Mouse (Mus musculus) retina, embryonic 14.5 days (tissue): Measurements from ENCODE around the gene Ptprn2.
"Not testable (repeated sequence)": the region's sequence is repeated elsewhere in the genome, so short reads cannot be mapped to it uniquely, and the experiment has no call there.

Experiments
- DNase-seq: peaks from one replicate; pipeline ENCODE4 v3.0.0-alpha.2; 2015; ENCODE audit warnings: low spot score

Ptprn2 gene

DNA sequence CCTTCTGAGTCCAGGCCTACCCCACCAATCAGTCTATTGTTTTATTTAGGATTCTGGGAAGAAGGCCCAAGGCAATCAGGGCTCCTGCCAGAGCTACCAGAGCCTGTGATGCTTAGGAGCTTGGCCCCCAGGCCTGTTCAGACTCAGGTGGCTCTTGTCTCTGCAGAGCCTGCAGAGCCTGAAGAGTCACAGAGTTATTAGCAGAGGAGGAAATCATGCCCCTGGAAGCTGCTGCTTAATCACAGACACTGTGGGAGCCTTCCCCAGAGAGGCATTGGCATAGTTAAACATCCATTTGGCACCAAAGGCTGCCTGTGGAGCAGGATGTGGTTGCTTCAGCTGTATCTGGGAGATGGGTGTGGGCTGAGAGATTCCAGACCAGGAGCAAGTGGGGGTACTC, 30.3 kb downstream of the Ptprn2 start:
- DNase-seq: no peak

GRCm38 (mm10) chr12:116528861-116529260, 43.3 kb downstream of the Ptprn2 start:
- DNase-seq: no peak

- DNase-seq: no peak
Measured at GRCm38 (mm10) chr12:116533281-116533680, 47.8 kb downstream of the Ptprn2 start.

GRCm38 (mm10) chr12:116539305-116539704, 53.8 kb downstream of the Ptprn2 start:
- no peak for DNase-seq

DNA sequence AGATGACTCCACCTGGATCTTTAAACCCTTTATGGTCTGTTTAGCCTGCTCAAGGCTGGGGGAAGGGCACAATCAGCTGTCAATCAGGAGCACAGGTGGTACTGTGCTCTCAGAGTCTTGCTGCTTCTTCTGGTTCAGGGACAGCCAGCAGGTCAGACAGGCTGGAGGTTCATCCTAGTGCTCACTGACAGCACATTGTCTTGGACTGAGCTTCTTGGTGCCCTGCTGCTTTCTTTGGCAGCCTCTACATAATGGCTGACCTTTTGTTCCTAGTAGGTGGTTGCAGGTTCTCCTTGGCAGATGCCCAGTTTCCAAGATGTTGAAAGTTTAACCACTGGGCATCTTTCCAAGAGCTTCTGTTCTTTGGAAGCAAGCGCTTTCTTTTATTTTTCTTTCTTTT, 55.1 kb downstream of the Ptprn2 start:
- DNase-seq: no peak

DNA sequence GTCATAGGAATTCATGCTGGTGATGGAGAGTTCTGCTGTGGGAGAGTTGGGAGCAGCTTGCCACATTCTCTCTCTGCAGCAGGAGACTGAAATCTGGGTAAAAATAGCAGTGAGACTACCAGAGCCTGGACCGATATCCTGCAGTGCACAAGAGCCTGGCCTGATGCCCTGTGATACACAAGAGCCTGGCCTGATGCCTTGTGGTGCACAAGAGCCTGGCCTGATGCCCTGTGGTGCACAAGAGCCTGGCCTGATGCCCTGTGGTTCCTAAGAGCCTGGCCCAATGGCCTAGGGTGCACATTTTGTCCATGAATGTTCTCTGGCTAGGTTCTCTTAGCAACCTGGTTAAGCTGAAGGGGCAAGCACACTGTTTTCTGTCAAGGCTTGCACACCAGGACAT, 64.5 kb downstream of the Ptprn2 start:
- no peak for DNase-seq

DNA sequence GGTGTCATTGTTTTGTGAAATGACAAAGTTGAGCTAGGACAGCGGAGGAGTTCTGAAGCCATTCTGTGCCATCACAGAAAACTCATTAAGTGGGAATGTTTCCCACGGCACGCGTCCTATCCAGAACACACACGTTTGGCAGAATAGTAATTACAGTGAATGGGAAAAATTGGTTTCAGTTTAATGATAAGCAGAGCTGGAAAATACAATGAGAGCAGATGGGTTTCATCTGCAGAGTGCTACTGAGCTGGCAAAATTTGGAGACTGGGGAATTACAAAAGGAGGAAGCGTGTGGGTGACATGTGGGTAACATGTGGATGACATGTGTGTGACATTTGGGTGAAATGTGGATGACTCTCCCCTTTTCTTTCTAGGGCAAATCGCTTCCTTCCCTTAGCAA, 66.0 kb downstream of the Ptprn2 start:
- DNase-seq: no peak

DNA sequence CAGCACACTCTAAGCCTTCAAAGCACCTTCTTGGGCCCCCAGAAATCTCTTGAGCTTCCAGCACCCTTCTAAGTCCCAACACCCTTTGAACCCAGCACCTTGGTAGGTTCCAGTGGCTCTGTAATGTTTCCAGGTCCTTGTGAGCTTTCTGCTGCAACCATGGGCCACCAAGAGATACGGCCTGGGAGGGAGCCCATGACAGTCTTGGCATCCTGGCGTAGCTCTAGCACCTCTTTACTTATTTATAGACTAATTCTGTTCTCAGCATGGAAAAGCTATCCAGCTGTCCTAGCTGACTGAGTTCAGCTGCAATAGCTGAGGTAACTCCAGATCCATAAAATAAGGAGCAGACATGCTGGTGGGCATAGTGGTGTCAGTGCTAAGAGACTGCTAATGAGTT, 66.8 kb downstream of the Ptprn2 start:
- no peak for DNase-seq

GRCm38 (mm10) chr12:116553361-116553760, 67.8 kb downstream of the Ptprn2 start:
- no peak for DNase-seq

- no peak for DNase-seq
Measured at GRCm38 (mm10) chr12:116555964-116556363, 70.4 kb downstream of the Ptprn2 start.

DNA sequence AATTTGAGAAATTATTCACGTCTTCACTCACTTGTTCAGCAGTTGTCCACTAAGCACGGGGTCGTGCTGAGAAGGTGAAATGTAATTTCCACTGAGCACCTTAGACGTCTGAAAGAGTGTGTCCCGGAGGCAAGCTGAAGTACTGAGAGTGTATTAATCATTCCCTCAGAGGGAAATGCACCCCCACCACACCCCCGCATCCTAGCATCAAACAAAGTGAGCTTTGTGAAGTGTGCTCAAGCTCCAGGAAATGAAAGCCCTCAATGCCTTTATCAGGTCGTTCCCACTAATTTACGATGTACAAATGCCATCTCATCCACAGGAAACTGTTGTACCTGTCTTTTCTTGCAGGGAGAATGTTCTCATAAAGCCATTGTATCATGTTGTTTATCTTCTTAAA, 78.9 kb downstream of the Ptprn2 start:
- no peak for DNase-seq

DNA sequence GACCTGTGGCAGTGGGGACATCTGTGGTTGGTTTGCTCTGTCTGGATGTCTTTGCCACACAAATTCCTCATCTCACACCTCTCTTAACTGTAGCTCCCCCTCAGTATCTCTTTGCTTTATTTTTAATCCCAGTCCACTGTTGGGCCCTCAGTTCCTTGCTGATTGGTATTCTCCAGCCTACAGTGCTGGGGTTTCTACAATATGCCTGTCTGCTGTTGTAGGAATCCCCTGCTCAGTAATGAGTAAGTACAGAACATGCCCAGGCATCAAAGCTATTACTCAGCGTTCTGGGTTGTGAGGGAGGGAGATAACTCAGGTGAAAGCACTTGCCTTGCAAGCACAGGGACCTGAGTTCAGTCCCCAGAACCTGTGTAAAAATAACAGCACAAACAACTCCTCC, 81.2 kb downstream of the Ptprn2 start:
- DNase-seq: no peak

DNA sequence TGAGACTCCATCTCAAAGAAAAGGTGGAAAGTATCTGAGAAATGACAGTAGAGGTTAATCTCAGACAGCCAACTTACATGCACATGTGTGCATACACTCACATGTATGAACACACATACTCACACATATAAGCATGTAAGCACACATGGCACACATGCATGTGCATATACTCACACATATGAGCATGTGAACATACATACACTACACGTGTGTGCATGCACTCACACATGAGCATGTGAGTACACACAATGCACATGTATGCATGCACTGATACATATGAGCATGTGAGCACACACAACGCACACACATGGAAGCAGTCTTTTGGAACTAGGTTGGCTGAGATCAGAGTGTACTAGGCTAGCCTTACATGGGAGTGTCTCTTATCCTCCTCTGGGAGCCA, 81.7 kb downstream of the Ptprn2 start:
- no peak for DNase-seq

GRCm38 (mm10) chr12:116569568-116569967, 84.0 kb downstream of the Ptprn2 start:
- DNase-seq: no peak

GRCm38 (mm10) chr12:116574102-116574501, 88.6 kb downstream of the Ptprn2 start:
- no peak for DNase-seq

DNA sequence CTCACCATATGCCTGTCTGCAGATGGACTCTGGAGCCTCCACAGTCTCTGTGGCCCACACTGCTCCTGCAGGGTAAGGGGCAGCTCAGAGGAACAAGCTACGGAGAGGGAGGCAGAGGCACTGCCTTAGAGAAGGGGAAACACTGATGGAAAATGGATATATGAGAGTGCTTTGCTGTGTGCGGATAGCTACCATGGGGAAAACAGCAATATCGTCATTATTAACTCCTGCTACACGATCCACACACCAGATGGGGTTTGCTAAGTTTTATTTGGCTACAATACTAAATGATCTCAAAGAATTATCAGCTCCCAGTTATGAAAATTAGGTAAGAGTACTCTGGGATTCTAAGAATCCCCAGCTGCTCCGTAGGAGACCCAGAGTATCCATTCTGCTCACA, 89.2 kb downstream of the Ptprn2 start:
- DNase-seq: no peak

DNA sequence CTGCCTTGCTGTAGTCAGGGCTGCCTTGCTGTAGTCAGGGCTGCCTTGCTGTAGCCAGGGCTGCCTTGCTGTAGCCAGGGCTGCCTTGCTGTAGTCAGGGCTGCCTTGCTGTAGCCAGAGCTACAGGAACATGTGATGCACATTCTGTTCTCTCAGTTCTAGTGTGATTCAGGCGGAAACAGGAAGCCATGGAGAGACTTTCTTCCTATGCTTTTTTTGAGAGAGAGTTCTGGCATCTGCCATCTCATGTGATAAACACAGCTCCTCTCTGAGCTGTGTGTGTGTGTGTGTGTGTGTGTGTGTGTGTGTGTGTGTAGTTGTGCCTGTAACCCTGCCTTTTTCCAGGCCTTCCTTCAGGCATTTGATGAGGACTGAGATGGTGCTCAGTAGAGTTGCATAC, 92.4 kb downstream of the Ptprn2 start:
- not testable (repeated sequence) for DNase-seq

DNA sequence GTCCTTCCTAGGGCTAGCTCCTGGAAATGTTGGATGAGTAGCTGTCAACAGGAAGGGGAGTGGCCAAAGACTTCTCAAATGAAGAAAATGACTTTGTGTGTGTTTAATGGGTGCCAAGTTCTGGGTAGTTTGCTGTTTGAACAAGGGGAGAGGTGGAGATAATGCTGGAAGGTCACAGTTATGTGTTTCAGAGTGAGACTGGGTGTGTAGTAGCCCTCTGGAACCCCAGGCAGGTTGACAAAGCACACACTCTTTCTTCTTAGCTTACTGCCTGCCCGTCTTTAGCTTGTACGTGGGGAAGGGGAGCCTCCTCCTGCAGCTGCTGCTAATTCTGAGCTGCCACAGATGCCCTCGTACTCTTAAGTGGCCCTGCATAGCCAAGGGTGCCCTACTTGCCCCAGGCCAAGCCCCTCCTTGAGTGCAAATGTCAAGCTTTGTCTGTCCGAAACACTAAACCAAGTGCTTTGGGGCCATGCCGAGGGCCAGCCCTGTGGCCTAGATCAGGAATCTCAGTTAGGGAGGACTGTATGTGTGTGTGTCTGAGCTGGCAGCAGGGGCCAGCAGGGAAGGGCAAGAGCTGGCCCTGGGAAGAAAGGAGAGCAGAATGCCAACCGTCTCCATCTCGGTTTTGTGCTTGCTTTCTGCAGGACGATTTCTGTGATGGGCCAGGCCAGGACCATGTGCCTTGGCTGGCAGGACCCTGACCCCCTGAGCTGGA, 95.5 kb downstream of the Ptprn2 start:
- peak; percentile 24 for DNase-seq

- DNase-seq: peak; percentile 46
Measured at GRCm38 (mm10) chr12:116581864-116582263, 96.3 kb downstream of the Ptprn2 start.

DNA sequence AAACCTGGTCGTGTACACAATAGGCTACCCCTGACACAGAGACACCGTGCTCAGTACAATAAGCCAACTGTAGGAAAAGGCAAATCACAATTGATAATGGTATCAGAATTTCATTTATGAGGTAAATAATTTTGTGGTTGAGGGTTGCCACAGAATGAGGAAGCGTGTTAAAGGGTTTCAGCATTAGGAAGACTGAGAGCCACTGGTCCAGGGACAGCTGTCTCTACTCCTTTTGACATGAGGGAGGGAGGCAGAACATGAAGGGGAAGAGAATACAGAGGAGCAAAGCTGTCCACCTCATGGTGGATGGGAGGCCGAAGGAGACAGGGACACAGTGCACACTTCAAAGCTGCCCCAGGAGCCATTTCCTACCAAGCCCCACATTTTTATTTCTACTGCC, 97.3 kb downstream of the Ptprn2 start:
- no peak for DNase-seq

DNA sequence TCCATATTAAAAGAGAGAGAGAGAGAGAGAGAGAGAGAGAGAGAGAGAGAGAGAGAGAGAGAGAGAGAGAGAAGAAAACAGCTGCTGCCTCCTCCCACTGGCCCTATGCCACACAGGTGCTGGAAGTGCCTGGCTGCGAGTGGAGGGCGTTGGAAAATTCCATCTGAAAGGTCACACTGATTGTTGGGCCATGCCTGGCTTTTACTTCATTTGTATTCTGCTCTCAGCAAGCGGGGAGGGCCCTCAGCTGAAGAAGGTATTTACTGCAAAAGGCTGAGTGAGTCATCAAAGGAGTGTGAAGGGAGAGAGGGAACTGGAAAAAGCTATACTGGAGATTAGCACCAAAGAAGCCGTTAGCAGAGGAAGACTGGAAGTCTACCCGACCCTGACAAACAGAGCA, 99.5 kb downstream of the Ptprn2 start:
- no peak for DNase-seq

DNA sequence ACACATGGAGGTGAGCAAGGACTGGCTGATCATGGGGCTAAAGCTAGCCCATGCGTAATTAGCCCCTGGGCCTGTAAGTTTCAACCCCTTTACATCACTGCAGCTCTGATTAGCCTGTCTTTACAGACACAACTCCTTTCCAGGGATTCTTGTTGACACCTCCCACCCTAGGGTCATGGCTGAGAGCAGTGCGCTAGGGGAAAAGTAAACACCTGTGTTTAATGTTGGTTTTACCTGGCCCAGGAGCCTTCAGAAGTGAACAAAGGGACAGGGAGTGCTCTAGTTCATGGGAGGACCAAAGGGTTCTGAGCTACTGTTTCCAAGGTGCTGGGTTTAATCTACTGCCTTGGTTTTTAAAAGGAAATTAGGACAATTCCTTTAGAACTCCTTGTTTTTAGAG, 100.6 kb downstream of the Ptprn2 start:
- DNase-seq: no peak

- DNase-seq: no peak
Measured at GRCm38 (mm10) chr12:116587548-116587947, 102.0 kb downstream of the Ptprn2 start.

DNA sequence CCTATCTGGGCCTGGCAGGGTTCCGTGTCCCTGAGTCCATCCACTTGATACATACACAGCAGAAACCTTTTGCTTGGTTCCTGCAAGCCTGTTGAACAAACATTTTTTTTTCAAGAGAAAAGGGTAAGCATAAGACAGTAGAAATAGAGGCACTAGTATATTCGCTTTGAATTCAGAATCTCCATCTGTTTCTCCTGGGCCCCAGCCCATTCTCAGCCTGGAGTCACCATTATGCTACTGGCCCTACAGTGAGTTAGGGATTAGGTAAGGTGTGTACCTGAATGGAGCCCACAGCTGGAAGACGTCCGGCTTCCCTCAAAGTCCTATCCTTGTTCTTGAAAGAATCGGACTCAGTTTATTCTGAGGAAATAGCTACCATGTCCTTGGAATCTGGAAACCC, 104.6 kb downstream of the Ptprn2 start:
- no peak for DNase-seq

GRCm38 (mm10) chr12:116594457-116594856, 108.9 kb downstream of the Ptprn2 start:
- DNase-seq: no peak
